ENCODE assay signal across 24 mouse cellular contexts in genomic region chr2:122571326-122571725, GRCm38 (mm10).
"Had no signal": no experiment of that assay in that cellular context is flagged by ENCODE, and none has a peak within 500 bp of the region (broad histone marks: within the 10 kb centered on the region; RNA-seq: fewer than 3 reads in every experiment).

No protein-coding gene starts in this region.

- H3K27ac ChIP-seq: kidney, embryonic 15.5 days; limb, embryonic 10.5 days; limb, embryonic 13.5 days; liver, embryonic 12.5 days; liver, embryonic 15.5 days; lung, embryonic 15.5 days; midbrain, embryonic 12.5 days; midbrain, embryonic 15.5 days; neural tube, embryonic 12.5 days; neural tube, embryonic 15.5 days; stomach, postnatal 0 days had no signal

- DNase-seq: kidney, postnatal 10 days; kidney, postnatal 36 days; layer of hippocampus, postnatal 36 days; liver; lung, adult 18-20 months; lung, postnatal 10 days; lung, postnatal 4 days; right cerebral cortex, adult 18-20 months; right cerebral cortex, postnatal 14 days; right cerebral cortex, postnatal 4 days; thymus, adult 2 months; thymus, postnatal 14 days; thymus, postnatal 4 days had no signal

- H3K4me1 ChIP-seq: limb, embryonic 10.5 days; limb, embryonic 13.5 days; liver, embryonic 12.5 days; liver, embryonic 15.5 days; midbrain, embryonic 12.5 days; midbrain, embryonic 15.5 days; neural tube, embryonic 12.5 days; neural tube, embryonic 15.5 days had no signal

- H3K9ac ChIP-seq: kidney, embryonic 15.5 days; limb, embryonic 13.5 days; liver, embryonic 12.5 days; liver, embryonic 15.5 days; lung, embryonic 15.5 days; midbrain, embryonic 12.5 days; midbrain, embryonic 15.5 days; neural tube, embryonic 12.5 days; neural tube, embryonic 15.5 days had no signal

- H3K9me3 ChIP-seq: kidney, embryonic 15.5 days; limb, embryonic 10.5 days; limb, embryonic 13.5 days; liver, embryonic 12.5 days; liver, embryonic 15.5 days; lung, embryonic 15.5 days; midbrain, embryonic 12.5 days; midbrain, embryonic 15.5 days; neural tube, embryonic 12.5 days; neural tube, embryonic 15.5 days had no signal

- ATAC-seq: liver, embryonic 12.5 days; midbrain, embryonic 15.5 days had no signal

- H3K4me3 ChIP-seq: kidney, embryonic 15.5 days; limb, embryonic 10.5 days; limb, embryonic 13.5 days; liver, embryonic 12.5 days; liver, embryonic 15.5 days; lung, embryonic 15.5 days; midbrain, embryonic 12.5 days; midbrain, embryonic 15.5 days; neural tube, embryonic 12.5 days; neural tube, embryonic 15.5 days had no signal

- H3K27me3 ChIP-seq: kidney, embryonic 15.5 days; limb, embryonic 13.5 days; liver, embryonic 12.5 days; liver, embryonic 15.5 days; lung, embryonic 15.5 days; midbrain, embryonic 12.5 days; midbrain, embryonic 15.5 days; neural tube, embryonic 12.5 days; neural tube, embryonic 15.5 days had no signal

- H3K4me2 ChIP-seq: kidney, embryonic 15.5 days; limb, embryonic 13.5 days; liver, embryonic 12.5 days; liver, embryonic 15.5 days; lung, embryonic 15.5 days; midbrain, embryonic 12.5 days; midbrain, embryonic 15.5 days; neural tube, embryonic 12.5 days; neural tube, embryonic 15.5 days had no signal

- H3K36me3 ChIP-seq: kidney, embryonic 15.5 days; limb, embryonic 10.5 days; limb, embryonic 13.5 days; liver, embryonic 12.5 days; liver, embryonic 15.5 days; lung, embryonic 15.5 days; midbrain, embryonic 12.5 days; midbrain, embryonic 15.5 days; neural tube, embryonic 12.5 days; neural tube, embryonic 15.5 days had no signal
